Mouse (Mus musculus): ENCODE results near the gene Abhd12b. TPM values are rescaled to one million over a fixed set of nuclear protein-coding genes. Genes with fewer than 3 reads are reported as not detected.
A peak's percentile ranks its signal among the peaks of the same experiment; 100 is the strongest.

Abhd12b gene
- total RNA-seq, 2 experiments from 2014 or later, result 0.14 to 0.37 TPM

DNA sequence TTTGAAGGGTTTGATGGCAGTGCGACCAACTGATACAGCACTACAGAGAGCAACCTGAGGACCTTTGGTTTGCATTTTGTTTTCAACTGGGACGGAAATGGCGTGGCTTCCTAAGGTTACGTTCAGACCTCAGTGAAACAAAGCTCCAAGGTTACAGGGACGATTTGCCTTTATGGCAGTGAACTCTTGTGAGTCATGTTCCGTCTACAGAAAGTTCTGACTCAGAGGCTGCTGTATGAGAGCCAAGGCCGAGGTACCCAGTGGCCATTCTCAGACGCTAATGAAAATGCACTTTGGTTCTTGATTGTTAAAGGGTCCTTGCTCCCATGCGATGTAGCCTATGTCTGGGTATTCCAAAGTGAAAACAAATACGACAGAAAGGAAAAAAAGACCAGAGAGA lies 36.8 kb upstream of the Abhd12b start:
- intact Hi-C loops (cut with DNase I), result loop anchor here (10.0 kb wide), 1 partner anchor 288 kb away; no protein-coding TSS in a partner anchor
- Histone ChIP-seq H3K27ac (no peak overlapping the region), H3K4me3 (no peak overlapping the region)
- DNase-seq (ENCODE audit: extremely low spot score in 1 of 2, low spot score in 2 of 2), result no peak
- TF ChIP-seq CTCF (IDR thresholded peaks at IDR 0.05), result no peak

DNA sequence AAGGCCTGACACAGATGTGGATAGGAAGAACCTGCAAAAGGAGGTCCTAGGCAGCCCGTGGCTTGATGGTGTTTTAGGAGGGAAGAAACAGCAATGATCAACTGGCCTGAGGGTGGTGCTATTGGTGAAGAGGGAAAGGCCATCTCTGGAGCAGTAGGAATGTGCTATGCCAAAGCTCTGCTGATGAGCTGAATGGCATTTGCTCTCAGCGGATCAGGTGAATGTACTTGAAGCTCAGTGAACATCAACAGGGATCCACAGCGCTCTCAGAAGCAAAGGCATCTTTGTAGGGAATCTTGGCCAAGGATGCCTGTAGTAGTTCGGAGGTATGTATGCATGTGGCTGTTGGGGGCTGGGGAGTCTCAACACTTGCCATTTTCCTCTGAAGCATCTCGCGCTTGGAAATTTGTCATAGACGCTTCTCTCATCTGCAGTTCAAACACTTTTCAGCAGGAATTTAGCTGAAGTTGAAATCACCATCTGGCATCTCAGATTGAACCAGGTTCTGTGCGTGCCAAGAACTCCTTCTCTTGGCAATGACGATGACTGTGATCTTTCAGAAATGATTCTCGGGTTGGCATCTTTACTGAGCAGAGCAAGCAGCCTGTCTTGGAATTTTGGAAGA lies 35.1 kb upstream of the Abhd12b start:
- intact Hi-C loops (cut with DNase I), result loop anchor here (10.0 kb wide), 1 partner anchor 286 kb away; no protein-coding TSS in a partner anchor
- no peak overlapping the region for H3K4me3 ChIP-seq
- peak; percentile 44 to 52 for DNase-seq (ENCODE audit: extremely low spot score in 1 of 2, low spot score in 2 of 2)
- peak; percentile 10; the same call in 1 of the 2 replicates for TF ChIP-seq CTCF (IDR thresholded peaks at IDR 0.05)
- H3K27ac ChIP-seq, result peak overlapping the region; percentile 60

DNA sequence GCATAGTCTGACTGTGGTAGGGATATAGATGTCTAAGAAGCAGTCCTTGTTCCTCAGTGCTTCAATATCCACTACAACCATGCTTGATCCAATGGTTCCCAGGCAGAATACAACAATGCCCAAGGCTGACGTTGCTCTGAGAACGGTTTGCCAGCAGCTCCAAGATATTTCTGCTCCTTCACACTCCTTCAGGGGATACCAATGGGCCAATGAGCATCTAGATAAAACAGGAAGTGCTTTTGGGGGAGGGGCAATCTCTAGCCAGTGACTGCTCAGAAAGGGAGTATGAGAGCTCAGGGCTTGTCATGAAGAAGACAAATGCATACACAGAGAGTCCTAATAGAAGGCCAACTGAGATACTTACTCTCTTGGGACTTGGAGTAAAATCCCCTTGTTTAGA lies 34.4 kb upstream of the Abhd12b start:
- intact Hi-C loops (cut with DNase I), result loop anchor here (10.0 kb wide), 1 partner anchor 285 kb away; no protein-coding TSS in a partner anchor
- no peak for TF ChIP-seq CTCF (IDR thresholded peaks at IDR 0.05)
- Histone ChIP-seq H3K27ac (peak overlapping the region; percentile 63; the same call in 1 of the 2 replicates), H3K4me3 (no peak overlapping the region)
- no peak for DNase-seq (ENCODE audit: extremely low spot score in 1 of 2, low spot score in 2 of 2)

DNA sequence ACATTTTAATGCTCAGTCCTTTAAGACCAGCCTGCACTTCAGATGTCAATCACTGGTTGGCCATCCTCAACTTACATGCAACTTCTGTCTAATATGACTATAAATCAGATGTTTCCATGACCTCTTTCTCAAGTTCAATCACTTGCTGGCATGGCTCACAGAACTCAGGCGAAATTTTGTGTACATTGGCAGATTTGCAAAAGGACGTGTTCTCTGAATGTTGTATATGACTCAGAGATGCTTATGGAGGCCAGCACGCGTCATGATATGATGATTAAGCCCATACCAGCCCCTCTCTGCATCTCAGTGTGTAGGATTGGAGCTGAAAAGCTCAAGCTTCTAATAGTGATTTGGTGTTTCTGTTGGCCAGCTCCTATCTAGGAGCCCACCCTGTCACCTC lies 27.3 kb upstream of the Abhd12b start:
- no peak for TF ChIP-seq CTCF (IDR thresholded peaks at IDR 0.05)
- no peak for DNase-seq (ENCODE audit: extremely low spot score in 1 of 2, low spot score in 2 of 2)
- Histone ChIP-seq H3K27ac (no peak overlapping the region), H3K4me3 (no peak overlapping the region)
- intact Hi-C loops (cut with DNase I), result no loop called here

DNA sequence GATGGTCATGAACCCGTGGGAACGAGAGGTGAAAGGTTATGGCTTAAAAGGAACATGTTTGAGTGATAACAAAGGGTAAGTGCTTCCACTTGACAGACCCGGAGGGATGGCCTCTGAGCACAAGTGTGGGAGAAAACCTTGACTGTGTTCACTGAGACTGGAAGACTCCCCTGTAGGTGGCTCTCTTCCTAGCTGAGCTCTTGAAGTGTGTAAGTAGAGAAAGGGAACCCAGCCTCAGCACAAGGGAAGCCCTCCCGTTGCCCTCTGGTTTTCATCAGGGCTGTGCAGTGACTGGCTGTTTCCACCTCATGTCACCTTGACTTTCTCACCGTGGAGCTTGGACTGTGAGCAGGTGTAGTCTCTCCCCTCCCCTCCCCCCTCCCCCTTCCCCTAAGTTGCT lies 24.8 kb upstream of the Abhd12b start:
- no peak for DNase-seq (ENCODE audit: extremely low spot score in 1 of 2, low spot score in 2 of 2)
- TF ChIP-seq CTCF (IDR thresholded peaks at IDR 0.05), result peak; percentile 37
- H3K27ac ChIP-seq, result no peak overlapping the region
- H3K4me3 ChIP-seq, result no peak overlapping the region
- intact Hi-C loops (cut with DNase I), result no loop called here

DNA sequence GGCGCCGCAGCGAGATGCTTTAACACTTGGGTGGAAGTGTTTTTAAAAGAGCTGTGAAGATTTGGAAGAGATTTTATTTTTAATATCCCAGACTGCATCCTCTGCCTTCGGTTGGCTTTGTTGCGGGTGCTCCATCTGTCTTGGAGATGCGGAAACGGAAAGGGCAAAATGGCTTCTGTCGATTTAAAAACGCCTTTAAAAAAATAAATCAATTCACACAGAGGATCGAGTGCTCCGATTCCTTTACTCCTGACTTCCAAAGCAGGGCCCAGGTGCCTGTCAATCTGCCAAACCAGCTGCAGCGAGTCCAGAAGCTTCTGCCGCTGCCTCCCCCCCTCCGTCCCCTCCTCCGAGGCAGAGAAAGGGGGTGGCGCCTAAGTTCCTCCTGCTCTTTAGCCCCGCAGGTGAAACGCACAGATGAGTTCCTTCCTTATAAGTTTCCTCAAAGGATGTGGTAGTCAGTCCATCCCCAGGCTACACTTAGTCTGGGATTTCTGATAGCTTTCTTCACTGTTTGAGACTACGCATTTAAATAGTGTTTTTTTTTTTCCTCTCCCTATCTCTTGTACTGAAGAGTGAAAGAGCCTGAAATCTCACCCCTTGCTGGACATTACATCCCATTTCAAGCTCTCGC lies 22.8 kb upstream of the Abhd12b start:
- peak; percentile 37 to 44 for DNase-seq (ENCODE audit: extremely low spot score in 1 of 2, low spot score in 2 of 2)
- Histone ChIP-seq H3K27ac (peak overlapping the region; percentile 80), H3K4me3 (peak overlapping the region; percentile 43)
- intact Hi-C loops (cut with DNase I), result no loop called here
- no peak for TF ChIP-seq CTCF (IDR thresholded peaks at IDR 0.05)

DNA sequence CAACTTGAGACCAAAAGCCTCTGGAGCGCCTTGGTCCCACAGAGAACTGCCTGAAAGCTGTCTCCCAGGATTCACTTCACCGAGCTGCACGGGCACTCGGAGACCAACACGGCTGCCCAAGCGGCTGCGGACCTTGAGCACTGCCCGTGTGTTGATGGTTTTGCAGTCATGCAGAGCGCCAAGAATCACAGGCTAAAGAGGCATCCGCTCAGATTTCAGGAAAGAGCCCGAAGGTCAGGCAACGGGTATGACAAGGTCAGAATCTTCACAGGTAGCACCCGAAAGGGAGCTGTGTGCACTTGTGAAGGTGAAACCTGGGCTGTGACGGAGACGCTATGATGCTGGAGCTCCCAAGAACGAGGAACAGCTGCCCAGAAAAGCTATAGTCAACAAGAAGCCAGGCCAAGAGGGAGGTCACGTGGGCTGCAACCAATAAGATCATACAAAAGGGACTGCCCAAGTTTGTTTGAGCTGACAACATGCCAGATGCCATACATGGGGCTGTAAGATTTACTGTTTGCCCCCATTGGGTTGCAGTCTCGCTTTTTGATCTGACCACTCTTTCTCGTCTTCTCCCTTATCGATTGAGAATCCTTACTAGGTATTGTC lies 19.2 kb upstream of the Abhd12b start:
- no peak for DNase-seq (ENCODE audit: extremely low spot score in 1 of 2, low spot score in 2 of 2)
- no peak for TF ChIP-seq CTCF (IDR thresholded peaks at IDR 0.05)
- H3K4me3 ChIP-seq, result no peak overlapping the region
- intact Hi-C loops (cut with DNase I), result no loop called here
- no peak overlapping the region for H3K27ac ChIP-seq

DNA sequence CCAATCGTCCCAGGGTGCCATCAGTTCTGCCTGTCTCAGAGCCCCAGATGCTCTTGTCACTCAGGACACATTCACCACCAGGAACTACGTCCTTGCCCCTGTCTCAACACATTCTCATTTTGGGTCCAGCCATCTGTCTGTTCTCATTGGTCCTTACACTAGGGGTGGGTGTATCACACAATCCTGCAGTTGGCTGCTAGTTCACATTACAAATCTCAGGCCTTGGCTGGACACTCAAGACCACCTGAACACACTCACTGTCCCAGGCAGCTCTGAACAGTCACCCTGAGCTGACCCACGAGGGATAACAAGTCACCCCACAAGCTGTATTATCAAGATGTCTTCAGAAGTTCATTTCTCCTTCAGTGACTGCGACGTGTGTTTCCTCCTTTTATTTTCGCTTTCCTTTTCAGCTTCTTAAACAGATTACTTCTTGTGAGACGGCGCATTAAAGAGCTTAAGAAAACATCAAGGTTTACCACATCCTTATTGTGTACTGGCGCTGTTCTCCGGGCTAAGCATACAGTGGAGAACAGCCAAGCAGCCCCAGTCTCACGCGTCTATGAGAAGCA lies 17.7 kb upstream of the Abhd12b start:
- no peak for TF ChIP-seq CTCF (IDR thresholded peaks at IDR 0.05)
- no peak for DNase-seq (ENCODE audit: extremely low spot score in 1 of 2, low spot score in 2 of 2)
- Histone ChIP-seq H3K27ac (no peak overlapping the region), H3K4me3 (no peak overlapping the region)
- intact Hi-C loops (cut with DNase I), result no loop called here

DNA sequence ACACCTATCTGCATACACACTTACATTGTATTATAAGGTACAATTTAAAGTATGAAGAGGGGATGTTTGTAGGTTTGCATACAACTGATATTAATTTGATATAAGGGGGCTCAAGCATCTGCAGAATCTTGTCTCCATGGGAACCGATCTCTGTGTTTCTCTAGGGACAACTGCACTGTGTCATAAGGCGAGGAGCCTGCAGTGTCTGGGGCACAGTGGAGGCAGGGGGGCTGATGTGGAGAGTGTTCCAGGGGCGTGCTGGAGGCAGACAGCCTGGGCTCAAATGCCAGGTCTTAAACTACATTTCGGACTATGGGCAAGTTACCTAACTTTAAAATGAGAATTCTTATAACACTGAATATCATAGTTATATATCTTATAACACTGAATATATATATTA lies 16.8 kb upstream of the Abhd12b start:
- no peak for TF ChIP-seq CTCF (IDR thresholded peaks at IDR 0.05)
- DNase-seq (ENCODE audit: extremely low spot score in 1 of 2, low spot score in 2 of 2), result no peak
- intact Hi-C loops (cut with DNase I), result no loop called here
- Histone ChIP-seq H3K4me3 (no peak overlapping the region), H3K27ac (no peak overlapping the region)

DNA sequence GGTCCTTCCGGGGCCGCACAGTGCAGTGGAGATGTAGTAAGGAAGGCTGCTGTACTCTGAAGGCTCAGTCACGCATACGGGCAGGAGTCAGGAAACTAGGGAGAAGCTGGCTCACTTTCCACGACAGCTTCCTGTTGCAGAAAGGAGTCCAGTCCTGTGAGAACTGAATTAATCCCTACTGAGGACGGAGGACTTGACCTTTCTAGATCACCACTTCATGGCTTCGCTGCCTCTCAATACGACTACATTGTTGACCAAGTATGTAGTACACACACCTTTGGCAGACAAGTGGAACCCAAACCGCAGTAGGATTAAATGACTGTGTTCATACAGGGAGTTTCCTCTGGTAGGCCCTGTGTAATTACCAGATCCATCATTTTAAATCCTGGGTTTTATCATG lies 16.3 kb upstream of the Abhd12b start:
- Histone ChIP-seq H3K27ac (no peak overlapping the region), H3K4me3 (no peak overlapping the region)
- TF ChIP-seq CTCF (IDR thresholded peaks at IDR 0.05), result no peak
- intact Hi-C loops (cut with DNase I), result no loop called here
- DNase-seq (ENCODE audit: extremely low spot score in 1 of 2, low spot score in 2 of 2), result no peak

DNA sequence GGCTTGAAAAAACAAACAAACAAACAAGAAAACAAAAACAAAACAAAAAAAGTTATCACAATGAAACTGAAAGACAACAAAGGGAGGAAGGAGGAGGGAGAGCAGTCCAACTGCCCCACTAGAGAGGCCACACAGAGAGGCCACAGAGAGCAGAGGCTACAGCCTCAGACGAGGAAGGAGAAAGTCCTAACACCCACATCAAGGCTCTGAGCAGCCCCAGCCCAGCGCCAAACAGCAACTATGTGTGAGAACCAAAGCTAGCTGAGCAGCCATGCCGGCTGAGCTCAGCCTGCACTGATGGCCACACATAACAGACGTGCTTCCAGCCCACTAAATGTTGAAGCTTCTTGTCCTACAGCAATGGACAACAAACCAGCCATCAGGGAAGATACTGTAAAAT lies 14.1 kb upstream of the Abhd12b start:
- Histone ChIP-seq H3K4me3 (no peak overlapping the region), H3K27ac (no peak overlapping the region)
- intact Hi-C loops (cut with DNase I), result no loop called here
- no peak for DNase-seq (ENCODE audit: extremely low spot score in 1 of 2, low spot score in 2 of 2)
- no peak for TF ChIP-seq CTCF (IDR thresholded peaks at IDR 0.05)

DNA sequence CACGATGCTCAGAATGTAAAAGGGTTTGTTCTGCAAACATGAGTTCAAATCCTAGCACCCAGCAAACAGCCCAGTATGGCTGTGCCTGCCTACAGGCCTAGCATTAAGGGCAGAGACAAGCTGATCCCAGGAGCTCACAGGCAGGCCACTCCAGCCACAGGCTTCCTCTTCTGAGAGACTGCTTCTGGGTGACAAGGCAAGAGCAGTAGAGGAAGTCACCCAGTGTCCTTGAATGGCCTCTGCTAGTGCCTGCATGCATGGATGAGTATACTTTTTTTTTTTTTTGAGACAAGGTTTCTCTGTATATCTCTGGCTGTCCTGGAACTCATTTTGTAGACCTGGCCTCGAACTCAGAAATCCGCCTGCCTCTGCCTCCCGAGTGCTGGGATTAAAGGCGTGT lies 13.4 kb upstream of the Abhd12b start:
- Histone ChIP-seq H3K4me3 (no peak overlapping the region), H3K27ac (no peak overlapping the region)
- intact Hi-C loops (cut with DNase I), result no loop called here
- DNase-seq (ENCODE audit: extremely low spot score in 1 of 2, low spot score in 2 of 2), result no peak
- TF ChIP-seq CTCF (IDR thresholded peaks at IDR 0.05), result no peak
